Mouse (Mus musculus) hindbrain, embryonic 11.5 days (tissue): Measurements from ENCODE around the gene Heatr4. TPM values are rescaled to one million over a fixed set of nuclear protein-coding genes. Genes with fewer than 3 reads are reported as not detected.
"Not testable (repeated sequence)": the region's sequence is repeated elsewhere in the genome, so short reads cannot be mapped to it uniquely, and the experiment has no call there.

ENCODE experiments used
- ATAC-seq: fragments of 200-750 bp; cut with Nextera tagmentation; 2 replicates; pipeline ENCODE4 v1.8.0; 2017; ENCODE audit warnings: mild to moderate bottlenecking, moderate TSS enrichment, moderate library complexity; ENCODE audit not compliant: low FRiP score
- DNase-seq: peaks from one replicate; pipeline ENCODE4 v3.0.0-alpha.2; 2015; ENCODE audit warnings: low spot score
- H3K27ac ChIP-seq: fragments of 300-500 bp; sonication (generic); 2 replicates; pipeline ENCODE4 v1.5.1; 2014; ENCODE audit warnings: mild to moderate bottlenecking, low read depth, low read length
- H3K27me3 ChIP-seq: fragments of 300-500 bp; sonication (generic); 2 replicates; pipeline ENCODE4 v1.6.1; 2014; ENCODE audit warnings: mild to moderate bottlenecking, low read length, moderate library complexity, mixed read lengths; ENCODE audit not compliant: control insufficient read depth, insufficient read depth
- H3K36me3 ChIP-seq: fragments of 300-500 bp; sonication (generic); 2 replicates; pipeline ENCODE4 v1.6.1; 2014; ENCODE audit warnings: mild to moderate bottlenecking, low read length, moderate library complexity, mixed read lengths; ENCODE audit not compliant: control insufficient read depth, insufficient read depth
- H3K4me1 ChIP-seq: fragments of 300-500 bp; sonication (generic); replicated peaks from 2 replicates; pipeline ENCODE4 v1.6.1; 2014; ENCODE audit warnings: low read length, mixed read lengths; ENCODE audit not compliant: control insufficient read depth, insufficient read depth
- H3K4me2 ChIP-seq: fragments of 300-500 bp; sonication (generic); replicated peaks from 2 replicates; pipeline ENCODE4 v1.6.1; 2014; ENCODE audit warnings: mild to moderate bottlenecking, low read depth, low read length
- H3K4me3 ChIP-seq: fragments of 300-500 bp; sonication (generic); 2 replicates; pipeline ENCODE4 v1.5.1; 2014; ENCODE audit warnings: low read depth, low read length
- H3K9ac ChIP-seq: fragments of 300-500 bp; sonication (generic); 2 replicates; pipeline ENCODE4 v1.6.1; 2014; ENCODE audit warnings: low read depth, low read length
- H3K9me3 ChIP-seq: fragments of 300-500 bp; sonication (generic); 2 replicates; pipeline ENCODE4 v1.6.1; 2016; ENCODE audit warnings: low read length; ENCODE audit not compliant: control insufficient read depth
- WGBS: fragments of 180-500 bp; shearing (Covaris S2); extraction: QIAGEN DNeasy Blood & Tissue Kit; methylation state at CpG from one replicate; pipeline ENCODE4 v1.1.7; 2014; 5-methylcytosine and 5-hydroxymethylcytosine counted together
- polyA plus RNA-seq: library from polyadenylated mRNA; unstranded; fragments of >200 nt; fragmentation: Nextera tagmentation; extraction: Ambion mirVana; gene quantifications from 2 replicates; pipeline ENCODE4 v1.2.1, GENCODE M21; 2014

Gene Heatr4
- polyA plus RNA-seq, 1 experiment from 2014 or later: 0.08 TPM

- not testable (repeated sequence) for H3K27ac ChIP-seq, H3K36me3 ChIP-seq, DNase-seq, H3K4me1 ChIP-seq, H3K27me3 ChIP-seq, H3K9me3 ChIP-seq, ATAC-seq, H3K4me2 ChIP-seq, H3K4me3 ChIP-seq, H3K9ac ChIP-seq
- 93% methylated on average over 4 of the region's 4 CpGs for WGBS
Measured at GRCm38 (mm10) chr12:84022266-84022665, 37.6 kb upstream of the Heatr4 start.

- 79% methylated on average over 7 of the region's 7 CpGs for WGBS
- DNase-seq: not testable (repeated sequence)
Measured at GRCm38 (mm10) chr12:84020528-84020927, 35.9 kb upstream of the Heatr4 start.

GRCm38 (mm10) chr12:84013701-84014100 is 29.0 kb upstream of the Heatr4 start:
- no peaks in the 10 kb centered on the region for H3K27me3 ChIP-seq
- no peaks in the 10 kb centered on the region; the same call in 1 of the 2 replicates for H3K4me1 ChIP-seq
- no peak overlapping the region for H3K4me2 ChIP-seq
- H3K4me3 ChIP-seq: no peak overlapping the region
- ATAC-seq (no peak), DNase-seq (no peak)
- WGBS: 94% methylated on average over 7 of the region's 7 CpGs
- no peaks in the 10 kb centered on the region for H3K9me3 ChIP-seq
- H3K36me3 ChIP-seq: no peaks in the 10 kb centered on the region
- no peak overlapping the region for H3K27ac ChIP-seq
- H3K9ac ChIP-seq: no peak overlapping the region

More at GRCm38 (mm10) chr12:84020528-84020927, 35.9 kb upstream of the Heatr4 start:
- ATAC-seq, H3K4me2 ChIP-seq, H3K4me3 ChIP-seq, H3K27me3 ChIP-seq, H3K27ac ChIP-seq, H3K9me3 ChIP-seq, H3K36me3 ChIP-seq, H3K9ac ChIP-seq, H3K4me1 ChIP-seq: not testable (repeated sequence)

- no peak for DNase-seq
- 74% methylated on average over 6 of the region's 6 CpGs for WGBS
Measured at GRCm38 (mm10) chr12:84013130-84013529, 28.5 kb upstream of the Heatr4 start.

GRCm38 (mm10) chr12:84011251-84012040 is 26.8 kb upstream of the Heatr4 start:
- H3K4me1 ChIP-seq: no peaks in the 10 kb centered on the region; the same call in 1 of the 2 replicates
- H3K27me3 ChIP-seq: no peaks in the 10 kb centered on the region
- no peaks in the 10 kb centered on the region for H3K36me3 ChIP-seq
- no peaks in the 10 kb centered on the region for H3K9me3 ChIP-seq
- peak; percentile 72 for DNase-seq
- H3K27ac ChIP-seq: no peak overlapping the region
- peak overlapping the region; percentile 17; the same call in 1 of the 2 replicates for H3K4me2 ChIP-seq
- 0 out of 2 replicates have a peak overlapping the region, but pooled peaks have one; percentile 9 for H3K4me3 ChIP-seq
- WGBS: 41% methylated on average over 12 of the region's 12 CpGs
- peak overlapping the region; percentile 15; the same call in 1 of the 2 replicates for H3K9ac ChIP-seq
- ATAC-seq: peak; percentile 77

More at GRCm38 (mm10) chr12:84013130-84013529, 28.5 kb upstream of the Heatr4 start:
- no peak overlapping the region for H3K4me3 ChIP-seq
- no peaks in the 10 kb centered on the region for H3K36me3 ChIP-seq
- H3K9ac ChIP-seq: no peak overlapping the region
- H3K27ac ChIP-seq: no peak overlapping the region
- no peaks in the 10 kb centered on the region for H3K9me3 ChIP-seq
- no peaks in the 10 kb centered on the region; the same call in 1 of the 2 replicates for H3K4me1 ChIP-seq
- ATAC-seq: no peak
- no peak overlapping the region for H3K4me2 ChIP-seq
- no peaks in the 10 kb centered on the region for H3K27me3 ChIP-seq

GRCm38 (mm10) chr12:84010201-84010600 is 25.5 kb upstream of the Heatr4 start:
- whole genome bisulfite sequencing: 79% methylated on average over 3 of the region's 3 CpGs

GRCm38 (mm10) chr12:84009171-84009965 is 24.7 kb upstream of the Heatr4 start, which contains the start of gene Acot1:
Acot1 (plus strand) TSS chr12:84009490.
- ATAC-seq (peak; percentile 90), DNase-seq (peak; percentile 82)
- H3K27me3 ChIP-seq, H3K36me3 ChIP-seq, H3K4me1 ChIP-seq, H3K9me3 ChIP-seq: not testable (repeated sequence)
- H3K4me2 ChIP-seq: peak within 1 kb of the TSS; percentile 49
- peak within 1 kb of the TSS; percentile 55 for H3K9ac ChIP-seq
- 1% methylated on average over 47 of the region's 70 CpGs for WGBS
- H3K27ac ChIP-seq: peak within 1 kb of the TSS; percentile 58
- peak within 1 kb of the TSS; percentile 43 for H3K4me3 ChIP-seq

More at GRCm38 (mm10) chr12:84010201-84010600, 25.5 kb upstream of the Heatr4 start:
- Histone ChIP-seq H3K4me3 (peak overlapping the region; percentile 43), H3K36me3 (no peaks in the 10 kb centered on the region), H3K9me3 (no peaks in the 10 kb centered on the region), H3K4me1 (no peaks in the 10 kb centered on the region; the same call in 1 of the 2 replicates), H3K27ac (no peak overlapping the region), H3K4me2 (peak overlapping the region; percentile 49), H3K27me3 (no peaks in the 10 kb centered on the region), H3K9ac (no peak overlapping the region)
- no peak for DNase-seq
- no peak for ATAC-seq

GRCm38 (mm10) chr12:84008729-84009128 is 24.1 kb upstream of the Heatr4 start:
- DNase-seq (peak; percentile 18), ATAC-seq (no peak; the same call in 1 of the 2 replicates)
- no peaks in the 10 kb centered on the region for H3K27me3 ChIP-seq
- peak overlapping the region; percentile 58 for H3K27ac ChIP-seq
- H3K4me3 ChIP-seq: no peak overlapping the region
- H3K4me1 ChIP-seq: no peaks in the 10 kb centered on the region; the same call in 1 of the 2 replicates
- peak overlapping the region; percentile 49; the same call in 1 of the 2 replicates for H3K4me2 ChIP-seq
- no peaks in the 10 kb centered on the region for H3K9me3 ChIP-seq
- no peak overlapping the region for H3K9ac ChIP-seq
- WGBS: 54% methylated on average over 8 of the region's 8 CpGs
- H3K36me3 ChIP-seq: no peaks in the 10 kb centered on the region
